Mouse (Mus musculus) G1E-ER4 (cell line): ENCODE data around the gene Sult6b1. TPM values are rescaled to one million over a fixed set of nuclear protein-coding genes. Genes with fewer than 3 reads are reported as not detected.

ENCODE experiments used
- GATA1 ChIP-seq: IDR thresholded peaks from one replicate; pipeline ENCODE4 v1.8.0; 2012; ENCODE audit warnings: low read length, inconsistent platforms
- polyA plus RNA-seq: library from polyadenylated mRNA; stranded (reverse); fragments of >175 nt; gene quantifications from 2 replicates; pipeline ENCODE4 v1.2.3, GENCODE M21; 2012

Sult6b1 gene
- polyA plus RNA-seq, 1 experiment, result not detected

- no peak for TF ChIP-seq GATA1
These were observed 11.4 kb downstream of the Sult6b1 start for GRCm38 (mm10) chr17:78895394-78895793.

- TF ChIP-seq GATA1, result no peak
These were observed 11.8 kb downstream of the Sult6b1 start for GRCm38 (mm10) chr17:78894991-78895390.

GRCm38 (mm10) chr17:78891020-78891419 is 15.8 kb downstream of the Sult6b1 start:
- no peak for TF ChIP-seq GATA1

GRCm38 (mm10) chr17:78889184-78889583 is 17.6 kb downstream of the Sult6b1 start:
- TF ChIP-seq GATA1, result no peak

GRCm38 (mm10) chr17:78888554-78888953 is 18.2 kb downstream of the Sult6b1 start:
- TF ChIP-seq GATA1, result no peak

- TF ChIP-seq GATA1, result no peak
These were observed 21.3 kb downstream of the Sult6b1 start for GRCm38 (mm10) chr17:78885286-78886065.

- no peak for TF ChIP-seq GATA1
These were observed 23.5 kb downstream of the Sult6b1 start for GRCm38 (mm10) chr17:78883291-78883690.

- no peak for TF ChIP-seq GATA1
These were observed 24.2 kb downstream of the Sult6b1 start, which contains the start of gene Eif2ak2 for GRCm38 (mm10) chr17:78882401-78883112. Eif2ak2 (minus strand) TSS chr17:78882573.

- no peak for TF ChIP-seq GATA1
These were observed 24.9 kb downstream of the Sult6b1 start for GRCm38 (mm10) chr17:78881878-78882304.

GRCm38 (mm10) chr17:78873886-78874285 is 32.9 kb downstream of the Sult6b1 start:
- TF ChIP-seq GATA1, result no peak

- no peak for TF ChIP-seq GATA1
These were observed 50.5 kb downstream of the Sult6b1 start for GRCm38 (mm10) chr17:78856243-78856642.

GRCm38 (mm10) chr17:78842271-78842928 is 64.4 kb downstream of the Sult6b1 start:
- TF ChIP-seq GATA1, result no peak

GRCm38 (mm10) chr17:78836056-78836455 is 70.7 kb downstream of the Sult6b1 start:
- TF ChIP-seq GATA1, result no peak

- no peak for TF ChIP-seq GATA1
These were observed 71.6 kb downstream of the Sult6b1 start, which contains the start of the genes Heatr5b and Gpatch11 for GRCm38 (mm10) chr17:78834856-78835835. Heatr5b (minus strand) TSS chr17:78835364. Gpatch11 (plus strand) TSS chr17:78835567.

Other genes with a start within 250 kb of the Sult6b1 start
- gene Strn, start 169.8 kb downstream of the Sult6b1 start, polyA plus RNA-seq, result 3.0 and 3.8 TPM in 2 replicates
- gene Heatr5b, start 71.6 kb downstream of the Sult6b1 start, polyA plus RNA-seq, result 1.5 and 5.1 TPM in 2 replicates
- 0.90 and 4.0 TPM in 2 replicates for gene Gpatch11, start 71.4 kb downstream of the Sult6b1 start, polyA plus RNA-seq
- gene Eif2ak2, start 24.4 kb downstream of the Sult6b1 start, polyA plus RNA-seq, result 15.3 and 21.7 TPM in 2 replicates
- 3.6 and 4.9 TPM in 2 replicates for gene Cebpzos, start 9.5 kb upstream of the Sult6b1 start, polyA plus RNA-seq
- 41.7 and 47.2 TPM in 2 replicates for gene Cebpz, start 30.1 kb upstream of the Sult6b1 start, polyA plus RNA-seq
- gene Ndufaf7, start 30.1 kb upstream of the Sult6b1 start, polyA plus RNA-seq, result 1.1 and 3.0 TPM in 2 replicates
- not detected in 2 replicates for gene Prkd3, start 113.8 kb upstream of the Sult6b1 start, polyA plus RNA-seq
- not detected in 2 replicates for gene Qpct, start 144.9 kb upstream of the Sult6b1 start, polyA plus RNA-seq